Mouse (Mus musculus) CH12.LX (cell line): ENCODE measurements around the gene Irf2. TPM values are rescaled to one million over a fixed set of nuclear protein-coding genes. Genes with fewer than 3 reads are reported as not detected.

Source experiments
- DNase-seq: peaks from one replicate; pipeline ENCODE4 v3.0.0-alpha.2; 2013; ENCODE audit errors: extremely low read depth
- H3K27ac ChIP-seq: 2 replicates; pipeline ENCODE4 v1.5.1; 2012; ENCODE audit warnings: low read depth, mild to moderate bottlenecking, control low read depth, moderate library complexity; ENCODE audit not compliant: insufficient read depth
- H3K27me3 ChIP-seq: replicated peaks from 2 replicates; pipeline ENCODE3; 2012; ENCODE audit warnings: inconsistent platforms
- H3K36me3 ChIP-seq, 2 experiments: replicated peaks in 1 of 2; 2 replicates each; pipeline versions ENCODE3 to v1.6.1; 2012; ENCODE audit warnings: inconsistent platforms in 1 of 2, low read length in 1 of 2, mild to moderate bottlenecking in 1 of 2, mixed read lengths in 1 of 2, moderate library complexity in 1 of 2; ENCODE audit not compliant: control insufficient read depth in 1 of 2, insufficient read depth in 1 of 2
- H3K4me1 ChIP-seq, 2 experiments: 2 replicates each; pipeline ENCODE4 v1.6.1; 2012; ENCODE audit warnings: inconsistent platforms in 1 of 2, moderate library complexity in 1 of 2; ENCODE audit not compliant: insufficient read depth in 2 of 2, control insufficient read depth in 1 of 2
- H3K4me2 ChIP-seq: 2 replicates; pipeline ENCODE4 v1.6.1; 2012; ENCODE audit warnings: low read depth, mild to moderate bottlenecking, control low read depth; ENCODE audit not compliant: poor library complexity, insufficient read depth, severe bottlenecking
- H3K4me3 ChIP-seq, 3 experiments: fragments of 150-350 bp in 1 of 3; sonication (generic) in 1 of 3; replicated peaks in 1 of 3; 2 replicates each; pipeline versions ENCODE3 to v1.5.1; 2011 to 2012; ENCODE audit warnings: low read depth in 2 of 3, low read length in 2 of 3, mild to moderate bottlenecking in 2 of 3, moderate library complexity in 2 of 3, control low read depth in 1 of 3, improper control_type of control experiment in 1 of 3, inconsistent platforms in 1 of 3, mixed read lengths in 1 of 3; ENCODE audit not compliant: poor library complexity in 1 of 3
- H3K79me2 ChIP-seq: replicated peaks from 2 replicates; pipeline ENCODE4 v1.6.1; 2012; ENCODE audit warnings: mild to moderate bottlenecking, moderate library complexity; ENCODE audit not compliant: control insufficient read depth, poor library complexity, insufficient read depth, severe bottlenecking; ENCODE audit errors: extremely low read depth
- H3K9ac ChIP-seq: 2 replicates; pipeline ENCODE4 v1.6.1; 2012; ENCODE audit warnings: low read depth, mild to moderate bottlenecking, control low read depth, moderate library complexity; ENCODE audit not compliant: insufficient read depth
- H3K9me3 ChIP-seq: replicated peaks from 2 replicates; pipeline ENCODE3; 2012; ENCODE audit warnings: low read length, inconsistent platforms, mixed read lengths
- BHLHE40 ChIP-seq: IDR thresholded peaks from 2 replicates; pipeline ENCODE4 v1.6.1; 2011; ENCODE audit warnings: mild to moderate bottlenecking, low read depth, low read length, improper control_type of control experiment
- CHD1 ChIP-seq: IDR thresholded peaks from 2 replicates; pipeline ENCODE4 v1.6.1; 2012; ENCODE audit warnings: low read depth, low read length, improper control_type of control experiment, inconsistent platforms
- CTCF ChIP-seq, 2 experiments: IDR thresholded peaks in 1 of 2; conservative IDR thresholded peaks in 1 of 2; 2 replicates each; pipeline ENCODE4 v1.5.1; 2011 to 2012; ENCODE audit warnings: low read depth in 2 of 2, low read length in 2 of 2, improper control_type of control experiment in 1 of 2, inconsistent platforms in 1 of 2, mild to moderate bottlenecking in 1 of 2, moderate library complexity in 1 of 2
- E2F4 ChIP-seq: IDR thresholded peaks from 2 replicates; pipeline ENCODE4 v1.6.1; 2011; ENCODE audit warnings: low read depth, low read length, improper control_type of control experiment; ENCODE audit not compliant: insufficient replicate concordance
- EP300 ChIP-seq: IDR thresholded peaks from 2 replicates; pipeline ENCODE4 v1.6.1; 2011; ENCODE audit warnings: low read length, improper control_type of control experiment
- GABPA ChIP-seq: IDR thresholded peaks from 2 replicates; pipeline ENCODE4 v1.6.1; 2012; ENCODE audit warnings: low read depth, low read length, improper control_type of control experiment, inconsistent platforms; ENCODE audit not compliant: insufficient replicate concordance
- JUN ChIP-seq: IDR thresholded peaks from 2 replicates; pipeline ENCODE4 v1.6.1; 2011; ENCODE audit warnings: low read depth, mild to moderate bottlenecking, low read length, improper control_type of control experiment, moderate library complexity; ENCODE audit not compliant: insufficient read depth
- KAT2A ChIP-seq: IDR thresholded peaks from 2 replicates; pipeline ENCODE4 v1.6.1; 2012; ENCODE audit warnings: low read length, improper control_type of control experiment, inconsistent platforms; ENCODE audit not compliant: insufficient replicate concordance
- MAZ ChIP-seq: IDR thresholded peaks from 2 replicates; pipeline ENCODE4 v1.6.1; 2012; ENCODE audit warnings: low read depth, mild to moderate bottlenecking, inconsistent platforms, low read length, improper control_type of control experiment, moderate library complexity
- MYC ChIP-seq: IDR thresholded peaks from 2 replicates; pipeline ENCODE4 v1.6.1; 2011; ENCODE audit warnings: low read depth, mild to moderate bottlenecking, improper control_type of control experiment, low read length
- NELFE ChIP-seq: IDR thresholded peaks from 2 replicates; pipeline ENCODE4 v1.6.1; 2011; ENCODE audit warnings: low read depth, low read length, improper control_type of control experiment
- NRF1 ChIP-seq: IDR thresholded peaks from 2 replicates; pipeline ENCODE4 v1.6.1; 2014; ENCODE audit warnings: low read depth, mild to moderate bottlenecking, inconsistent platforms, low read length, improper control_type of control experiment, moderate library complexity
- POLR2AphosphoS2 ChIP-seq: IDR thresholded peaks from 2 replicates; pipeline ENCODE4 v1.6.1; 2011; ENCODE audit warnings: low read depth, low read length, improper control_type of control experiment
- RAD21 ChIP-seq: IDR thresholded peaks from 2 replicates; pipeline ENCODE4 v1.6.1; 2011; ENCODE audit warnings: low read depth, mild to moderate bottlenecking, low read length, improper control_type of control experiment, moderate library complexity
- UBTF ChIP-seq: IDR thresholded peaks from 2 replicates; pipeline ENCODE4 v1.6.1; 2012; ENCODE audit warnings: low read depth, mild to moderate bottlenecking, inconsistent platforms, low read length, improper control_type of control experiment, moderate library complexity
- ZC3H11A ChIP-seq: IDR thresholded peaks from 2 replicates; pipeline ENCODE4 v1.6.1; 2012; ENCODE audit warnings: low read depth, mild to moderate bottlenecking, inconsistent platforms, low read length, improper control_type of control experiment
- ZKSCAN1 ChIP-seq: IDR thresholded peaks from 2 replicates; pipeline ENCODE4 v1.6.1; 2012; ENCODE audit warnings: low read depth, inconsistent platforms, low read length, improper control_type of control experiment, borderline replicate concordance
- dilution Hi-C: fragments of 300-500 bp; cut with MboI; formaldehyde crosslinking; loops from 2 replicates; pipeline ENCODE4 v1.14.3; 2020; ENCODE audit warnings: low sequenced_read_pairs; ENCODE audit not compliant: extremely low pct_unique_long_range_greater_than_20kb, extremely low pct_ligation_motif_present
- in situ Hi-C: fragments of 300-500 bp; cut with MboI; formaldehyde crosslinking; loops from 3 replicates; pipeline ENCODE4 v1.14.3; 2019; ENCODE audit warnings: low sequenced_read_pairs, low pct_ligation_motif_present, low pct_unique_long_range_greater_than_20kb, mixed read lengths
- polyA plus RNA-seq: library from polyadenylated mRNA; unstranded; fragments of >175 nt; gene quantifications from 2 replicates; pipeline ENCODE4 v1.2.1, GENCODE M21; 2012; ENCODE audit warnings: low read depth; ENCODE audit not compliant: insufficient read length
- total RNA-seq, 2 experiments: library from RNA; depleted of rRNA; stranded (reverse); fragments of 300-350 nt in 1 of 2; fragments of >200 nt in 1 of 2; gene quantifications; 2 replicates each; pipeline ENCODE4 v1.2.3; 2012 to 2014

The Irf2 gene
- total and polyA plus RNA-seq, 3 experiments: 7.1 to 37.4 (median 10.2) TPM

DNA sequence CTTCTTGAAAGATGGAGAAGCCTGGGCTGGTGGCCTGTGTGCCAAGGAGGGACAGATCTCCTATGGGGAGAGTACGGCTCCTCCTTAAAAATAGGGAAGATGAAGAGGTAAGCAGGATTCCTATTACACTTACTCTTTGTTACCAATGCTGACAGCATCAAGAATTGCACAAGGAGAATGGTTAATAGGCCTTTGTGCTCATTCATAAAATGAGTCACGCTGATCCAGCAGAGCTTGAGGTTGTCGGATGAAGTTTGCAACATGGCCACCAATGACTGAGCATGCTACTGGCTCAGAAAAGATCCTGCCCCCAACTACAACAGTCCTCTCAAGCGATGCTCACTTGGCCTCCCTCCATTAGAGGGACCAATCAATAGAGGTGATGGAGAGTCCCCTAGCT is 42.0 kb upstream of the Irf2 start:
- no peaks in the 10 kb centered on the region for H3K36me3 ChIP-seq
- no peak overlapping the region for H3K27ac ChIP-seq
- dilution Hi-C loops: no loop called here
- in situ Hi-C loops: no loop called here
- no peaks in the 10 kb centered on the region for H3K79me2 ChIP-seq
- no peak overlapping the region for H3K4me2 ChIP-seq
- H3K27me3 ChIP-seq: no peaks in the 10 kb centered on the region
- no peaks in the 10 kb centered on the region for H3K9me3 ChIP-seq
- H3K9ac ChIP-seq: no peak overlapping the region
- DNase-seq: no peak
- TF ChIP-seq ZKSCAN1: no peak
- no peak for TF ChIP-seq BHLHE40
- no peak for TF ChIP-seq CTCF (conservative IDR thresholded peaks at IDR 0.05 in 1 of 2, IDR thresholded peaks at IDR 0.05 in 1 of 2; ENCODE audit: low read depth in 2 of 2, low read length in 2 of 2)
- TF ChIP-seq ZC3H11A: no peak
- TF ChIP-seq GABPA: no peak
- no peak for TF ChIP-seq MAZ
- TF ChIP-seq, all 38 proteins: peak for 0
- 0 out of 4 replicates have a peak, but pooled peaks cover 2 to 3% of the 10 kb centered on the region in 2 experiments for H3K4me1 ChIP-seq
- H3K4me3 ChIP-seq: no peak overlapping the region

DNA sequence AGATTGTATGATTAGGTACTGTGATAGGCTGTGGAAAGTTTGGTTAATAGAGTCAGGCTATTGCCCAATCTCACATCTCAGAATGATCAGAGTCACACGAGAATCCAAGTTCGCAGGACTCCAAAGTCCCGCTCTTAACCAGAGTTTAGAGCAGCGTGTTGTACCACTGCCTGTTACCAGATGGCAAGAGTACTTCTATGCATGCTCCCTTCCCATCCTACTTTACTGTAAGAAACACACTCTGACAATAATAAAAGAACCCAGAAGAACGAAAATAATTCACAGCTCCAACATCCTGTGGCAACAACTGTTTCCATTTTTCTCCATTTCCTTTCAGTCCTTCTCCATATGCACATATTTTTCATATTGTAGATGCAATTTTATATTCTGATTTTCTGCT is 41.4 kb upstream of the Irf2 start:
- Histone ChIP-seq H3K36me3 (no peaks in the 10 kb centered on the region), H3K4me2 (no peak overlapping the region), H3K79me2 (no peaks in the 10 kb centered on the region), H3K4me1 (0 out of 4 replicates have a peak, but pooled peaks cover 2 to 3% of the 10 kb centered on the region in 2 experiments), H3K4me3 (no peak overlapping the region), H3K27me3 (no peaks in the 10 kb centered on the region), H3K9ac (no peak overlapping the region), H3K27ac (no peak overlapping the region), H3K9me3 (no peaks in the 10 kb centered on the region)
- TF ChIP-seq E2F4 (no peak), JUN (no peak), RAD21 (no peak)
- DNase-seq: no peak
- dilution Hi-C loops: no loop called here
- in situ Hi-C loops: no loop called here

DNA sequence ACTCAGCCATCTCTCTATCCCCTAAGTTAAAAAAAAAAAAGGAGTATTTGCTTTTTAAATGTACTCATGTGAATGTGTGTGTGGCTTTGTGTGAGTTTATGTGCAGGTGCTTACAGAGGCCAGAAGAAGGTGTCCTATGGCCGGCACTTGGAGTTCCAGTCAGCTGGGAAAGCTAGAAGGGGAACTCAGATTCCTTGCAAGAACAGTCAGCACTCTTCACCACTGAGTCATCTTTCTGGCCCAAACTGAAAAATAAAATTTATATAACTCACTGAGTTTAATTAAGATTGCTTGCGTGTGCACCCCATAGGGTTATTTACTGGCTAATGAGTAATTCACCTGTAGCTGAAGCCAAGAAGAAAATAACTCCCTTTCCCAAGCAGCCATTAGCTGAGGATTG is 34.4 kb upstream of the Irf2 start:
- dilution Hi-C loops: no loop called here
- H3K27ac ChIP-seq: no peak overlapping the region
- H3K4me1 ChIP-seq: peaks cover 1 to 28% of the 10 kb centered on the region in 2 experiments; a peak in 3 of 4 replicates
- no peak for DNase-seq
- no peak overlapping the region for H3K4me2 ChIP-seq
- H3K27me3 ChIP-seq: peaks cover 2% of the 10 kb centered on the region
- no peaks in the 10 kb centered on the region for H3K36me3 ChIP-seq
- in situ Hi-C loops: no loop called here
- H3K79me2 ChIP-seq: no peaks in the 10 kb centered on the region
- H3K9me3 ChIP-seq: peaks cover 3% of the 10 kb centered on the region
- TF ChIP-seq NELFE: no peak
- no peak for TF ChIP-seq POLR2AphosphoS2
- TF ChIP-seq EP300: no peak
- TF ChIP-seq NRF1: no peak
- no peak for TF ChIP-seq CTCF (conservative IDR thresholded peaks at IDR 0.05 in 1 of 2, IDR thresholded peaks at IDR 0.05 in 1 of 2; ENCODE audit: low read depth in 2 of 2, low read length in 2 of 2)
- no peak for TF ChIP-seq UBTF
- no peak for TF ChIP-seq E2F4
- TF ChIP-seq KAT2A: no peak
- no peak for TF ChIP-seq CHD1
- TF ChIP-seq ZC3H11A: no peak
- TF ChIP-seq MYC: no peak
- TF ChIP-seq, all 38 proteins: peak for 0
- no peak overlapping the region for H3K4me3 ChIP-seq
- H3K9ac ChIP-seq: no peak overlapping the region
